Mouse (Mus musculus) left cerebral cortex, adult 2 months (tissue): ENCODE measurements at regions not wholly inside any gene's neighbourhood (a gene's known extent, or its start where the extent isn't known, plus 50 kb on each side); places are given as distances from the start of the nearest gene placed in this dataset.
A peak's percentile ranks its signal among the peaks of the same experiment; 100 is the strongest.

Source experiments
- DNase-seq, 2 experiments: peaks; one replicate each; pipeline ENCODE4 v3.0.0; 2021 to 2022; ENCODE audit warnings: low spot score in 2 of 2, mixed read lengths in 1 of 2; ENCODE audit errors: extremely low spot score in 1 of 2
- H3K27ac ChIP-seq: fragments of 200-600 bp; 2 replicates; pipeline ENCODE4 v1.8.1; 2022
- H3K4me3 ChIP-seq: fragments of 200-600 bp; 2 replicates; pipeline ENCODE4 v1.8.1; 2022
- CTCF ChIP-seq: fragments of 200-600 bp; IDR thresholded peaks from 2 replicates; pipeline ENCODE4 v1.8.1; 2022; ENCODE audit warnings: antibody characterized with exemption, mild to moderate bottlenecking, moderate library complexity
- intact Hi-C: fragments of 180-260 bp; cut with DNase I; formaldehyde crosslinking; loops from one replicate; pipeline ENCODE4 v1.15.1; 2025

DNA sequence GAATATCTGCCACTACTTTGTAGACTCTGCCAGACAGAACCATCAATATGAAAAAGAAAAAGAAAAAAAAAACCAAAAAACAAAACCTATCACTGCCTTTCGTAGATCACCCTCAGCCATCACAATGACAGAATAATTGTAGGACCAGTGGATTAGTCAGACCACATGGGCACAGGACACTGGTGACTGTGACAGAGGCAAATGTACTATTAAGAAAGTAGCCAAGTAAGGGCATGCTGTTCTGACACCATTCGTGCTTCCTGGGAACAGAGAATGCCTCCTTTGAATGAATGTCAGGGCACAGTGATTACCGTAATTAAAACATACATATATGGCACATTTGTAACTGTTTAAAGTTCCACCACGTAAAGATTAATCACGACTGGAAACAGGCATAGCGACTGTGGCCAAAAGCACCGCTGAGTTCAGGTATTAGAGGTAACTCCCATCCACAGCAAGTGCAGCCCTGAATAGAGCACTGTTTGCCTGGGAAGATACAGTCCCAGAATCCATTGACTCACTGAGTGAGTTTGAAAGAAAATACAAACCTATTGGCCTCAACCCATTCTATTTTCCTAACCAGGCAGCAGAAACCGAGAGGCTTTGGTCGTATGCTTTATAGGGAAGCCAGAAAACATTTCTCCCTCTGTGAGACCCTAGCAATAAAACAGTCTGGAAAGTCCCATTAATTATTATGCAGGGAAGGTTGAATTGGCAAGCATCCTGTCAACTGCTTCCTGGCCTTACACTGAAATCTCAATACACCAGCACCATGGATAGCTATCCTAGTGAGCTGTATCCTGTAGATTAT lies 312.2 kb upstream of the Itga1 start:
- H3K4me3 ChIP-seq: no peak overlapping the region
- intact Hi-C loops: no loop called here
- TF ChIP-seq CTCF: no peak
- H3K27ac ChIP-seq: no peak overlapping the region
- no peak for DNase-seq

- no peak overlapping the region for H3K4me3 ChIP-seq
- intact Hi-C loops: no loop called here
- H3K27ac ChIP-seq: no peak overlapping the region
These were observed 304.2 kb upstream of the Itga1 start for GRCm38 (mm10) chr13:115405916-115406315.

GRCm38 (mm10) chr13:115400706-115401215 lies 299.0 kb upstream of the Itga1 start:
- intact Hi-C loops: no loop called here
- Histone ChIP-seq H3K4me3 (no peak overlapping the region), H3K27ac (no peak overlapping the region)
- TF ChIP-seq CTCF: no peak
- DNase-seq: no peak

More at GRCm38 (mm10) chr13:115405916-115406315, 304.2 kb upstream of the Itga1 start:
- DNase-seq: no peak
- TF ChIP-seq CTCF: no peak

DNA sequence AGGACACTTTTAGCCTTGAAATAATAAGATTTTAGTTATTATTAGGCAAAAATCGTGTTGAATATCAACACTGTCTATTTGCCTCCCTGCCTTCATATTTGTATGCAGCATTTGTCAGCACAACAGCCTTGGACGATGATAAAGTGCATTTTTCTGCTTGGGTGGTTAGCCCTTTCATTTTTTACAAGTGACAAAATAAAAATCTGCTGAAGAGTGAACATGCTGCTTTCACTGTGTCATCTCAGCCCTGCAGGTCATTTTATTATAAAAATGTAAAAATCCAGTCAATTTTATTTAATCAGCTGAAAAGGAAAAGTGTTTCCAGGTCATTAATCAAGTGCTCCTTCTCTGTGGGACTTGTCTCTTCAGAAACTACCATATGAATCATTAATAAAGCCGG lies 277.9 kb upstream of the Itga1 start:
- TF ChIP-seq CTCF: no peak

GRCm38 (mm10) chr13:115376180-115376880 lies 274.6 kb upstream of the Itga1 start:
- Histone ChIP-seq H3K4me3 (no peak overlapping the region), H3K27ac (no peak overlapping the region)
- no peak for DNase-seq
- no peak for TF ChIP-seq CTCF
- intact Hi-C loops: no loop called here

More for the DNA sequence above, 277.9 kb upstream of the Itga1 start:
- no peak for DNase-seq
- Histone ChIP-seq H3K4me3 (no peak overlapping the region), H3K27ac (no peak overlapping the region)
- intact Hi-C loops: no loop called here

DNA sequence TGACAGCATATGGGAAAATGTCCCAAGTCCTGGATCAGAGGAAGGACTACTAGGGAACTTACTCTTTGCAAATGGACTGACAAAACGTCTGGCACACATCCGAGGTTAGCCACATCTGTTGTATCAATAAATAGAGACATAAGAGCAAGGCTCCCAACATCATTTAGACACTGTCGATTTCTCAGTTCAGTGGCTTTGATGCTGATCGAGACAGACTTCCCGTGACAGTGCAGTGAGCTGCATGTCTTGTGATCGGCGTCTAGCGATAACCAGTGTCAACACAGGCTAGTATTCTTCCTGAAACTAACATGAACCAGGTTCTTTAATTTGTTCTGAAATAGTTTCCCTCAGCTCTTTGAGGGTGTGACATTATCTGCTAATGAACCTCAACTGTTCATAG lies 259.7 kb upstream of the Itga1 start:
- H3K4me3 ChIP-seq: no peak overlapping the region
- no peak overlapping the region for H3K27ac ChIP-seq
- intact Hi-C loops: no loop called here
- TF ChIP-seq CTCF: no peak
- no peak for DNase-seq

DNA sequence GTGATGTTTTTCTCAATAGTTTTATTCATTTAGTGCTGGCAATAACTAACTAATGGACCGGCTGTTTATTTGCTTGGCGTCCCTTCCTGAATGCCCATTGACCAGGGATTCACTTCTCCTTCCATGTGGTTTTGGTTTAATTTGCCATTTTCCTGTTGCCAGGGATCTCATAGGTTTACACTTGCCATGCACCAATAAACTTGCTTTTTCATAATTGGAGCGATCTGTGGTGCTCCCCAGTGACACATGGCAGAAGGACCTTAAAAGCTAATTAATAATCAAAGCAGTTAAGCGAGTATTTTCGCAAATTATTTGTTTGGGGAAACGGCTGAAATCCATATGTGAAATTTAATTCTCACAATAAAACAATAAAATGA lies 245.2 kb upstream of the Itga1 start:
- TF ChIP-seq CTCF: no peak
- Histone ChIP-seq H3K27ac (no peak overlapping the region), H3K4me3 (no peak overlapping the region)
- no peak for DNase-seq
- intact Hi-C loops: no loop called here

DNA sequence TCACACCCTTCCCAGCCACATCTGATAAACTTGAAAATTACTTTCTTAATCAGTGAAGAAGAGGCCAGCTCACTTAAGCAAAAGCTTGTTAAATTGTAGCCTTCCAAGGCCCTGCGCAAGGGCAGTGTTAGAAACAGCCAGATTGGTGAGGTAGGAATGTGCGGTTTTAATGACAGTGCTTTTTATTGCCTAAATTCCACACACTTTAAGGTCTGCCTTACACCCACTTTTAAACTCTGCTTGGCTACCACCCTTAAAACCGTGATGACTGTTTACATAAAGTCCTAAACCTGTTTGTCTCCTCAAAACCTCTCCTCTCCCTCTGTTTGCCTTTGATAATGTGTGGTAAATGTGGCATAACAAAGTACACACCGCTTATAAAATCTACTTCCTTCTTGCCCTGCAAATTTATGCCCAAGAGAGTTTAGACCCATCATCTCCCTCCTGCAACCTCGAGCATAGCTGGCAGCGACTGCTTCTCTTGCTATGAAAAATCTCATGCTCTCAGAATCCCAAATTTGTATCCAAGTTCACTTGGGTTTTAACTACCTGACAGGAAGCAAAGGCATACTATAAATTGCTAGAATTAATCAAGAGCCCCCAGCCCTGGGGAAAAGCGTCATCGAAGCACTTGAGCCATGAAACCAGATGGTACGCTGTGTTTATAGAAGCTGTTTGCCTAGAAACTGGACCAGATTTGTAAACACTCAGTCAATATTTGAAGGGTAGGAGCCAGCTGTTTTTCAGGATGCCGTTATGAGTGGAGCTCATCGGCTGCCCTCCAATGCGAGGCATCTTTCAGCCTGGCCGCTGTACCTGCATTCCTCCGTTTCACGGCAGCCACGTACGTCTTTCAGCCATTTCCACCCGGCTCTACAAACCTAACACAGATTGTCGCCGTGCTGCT lies 244.6 kb upstream of the Itga1 start:
- intact Hi-C loops: no loop called here
- no peak for DNase-seq
- no peak for TF ChIP-seq CTCF
- Histone ChIP-seq H3K27ac (no peak overlapping the region), H3K4me3 (0 out of 2 replicates have a peak overlapping the region, but pooled peaks have one; percentile 4)

- DNase-seq: no peak
- H3K27ac ChIP-seq: no peak overlapping the region
These were observed 227.5 kb upstream of the Itga1 start for GRCm38 (mm10) chr13:115329000-115329960.

GRCm38 (mm10) chr13:115326294-115326693 lies 224.5 kb upstream of the Itga1 start:
- intact Hi-C loops: no loop called here
- Histone ChIP-seq H3K27ac (no peak overlapping the region), H3K4me3 (no peak overlapping the region)
- DNase-seq: no peak
- no peak for TF ChIP-seq CTCF

More at GRCm38 (mm10) chr13:115329000-115329960, 227.5 kb upstream of the Itga1 start:
- no peak for TF ChIP-seq CTCF
- intact Hi-C loops: no loop called here
- no peak overlapping the region for H3K4me3 ChIP-seq

DNA sequence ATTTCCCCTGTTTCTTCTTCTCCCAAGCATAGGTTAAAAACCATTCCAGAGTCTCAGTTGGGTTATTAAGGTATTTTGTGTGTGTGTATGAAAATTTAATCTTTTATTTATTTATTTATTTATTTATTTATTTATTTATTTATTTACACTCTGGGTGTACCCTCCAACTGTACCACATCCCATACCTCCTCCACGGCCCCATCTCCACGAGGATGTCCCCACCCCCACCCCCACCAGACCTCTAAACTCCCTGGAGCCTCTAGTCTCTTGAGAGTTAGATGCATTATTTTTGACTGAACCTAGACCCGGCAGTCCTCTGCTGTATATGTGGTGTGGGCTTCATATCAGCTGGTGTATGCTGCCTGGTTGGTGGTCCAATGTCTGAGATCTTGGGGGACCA lies 214.9 kb upstream of the Itga1 start:
- intact Hi-C loops: no loop called here
- no peak for TF ChIP-seq CTCF
- DNase-seq: no peak
- Histone ChIP-seq H3K27ac (no peak overlapping the region), H3K4me3 (no peak overlapping the region)
